Mouse (Mus musculus) thymus, adult 2 months (tissue): ENCODE measurements at regions not wholly inside any gene's neighbourhood (a gene's known extent, or its start where the extent isn't known, plus 50 kb on each side); places are given as distances from the start of the nearest gene placed in this dataset.

Experiments used
- CTCF ChIP-seq: fragments of 200-500 bp; IDR thresholded peaks from 2 replicates; pipeline ENCODE4 v1.5.1; 2012; ENCODE audit warnings: mild to moderate bottlenecking, control low read depth, low read length, moderate library complexity, borderline replicate concordance; ENCODE audit not compliant: control insufficient read depth, poor library complexity, insufficient read depth; ENCODE audit errors: extremely low read depth
- POLR2A ChIP-seq: fragments of 200-500 bp; IDR thresholded peaks from 2 replicates; pipeline ENCODE4 v1.6.1; 2012; ENCODE audit warnings: mild to moderate bottlenecking, low read length, control low read depth, moderate library complexity; ENCODE audit not compliant: control insufficient read depth, poor library complexity, insufficient read depth; ENCODE audit errors: extremely low read depth

GRCm38 (mm10) chr2:50967826-50968225, 181.1 kb downstream of the Rnd3 start:
- no peak for TF ChIP-seq POLR2A
- TF ChIP-seq CTCF, result no peak
